Comparison of ENCODE assay signal across 15 mouse cellular contexts in the genomic region with DNA sequence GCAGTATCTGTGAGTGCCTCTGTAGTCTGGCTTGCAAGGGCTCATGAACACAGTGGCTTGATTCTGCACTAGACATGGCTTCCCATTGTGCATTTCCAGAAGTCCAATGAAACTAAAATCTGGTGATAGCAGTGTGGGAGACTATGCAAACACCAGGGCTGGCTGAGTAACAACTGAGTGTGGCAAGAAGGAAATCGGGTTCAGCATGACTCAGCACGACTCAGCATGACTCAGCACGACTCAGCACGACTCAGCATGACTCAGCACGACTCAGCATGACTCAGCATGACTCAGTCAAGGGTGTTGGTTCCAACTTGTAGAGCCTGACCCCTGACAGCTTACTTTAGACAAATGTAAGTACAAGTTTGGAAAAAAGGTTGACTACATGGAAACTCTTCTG.
A peak's percentile ranks its signal among the peaks of the same experiment; 100 is the strongest.
DNase-seq lines count a peak whose midpoint lies in the region; ATAC-seq and TF ChIP-seq lines count a peak whose summit lies in the region.
"Had no signal": no experiment of that assay in that cellular context is flagged by ENCODE, and none has a peak within 500 bp of the region (broad histone marks: within the 10 kb centered on the region; RNA-seq: fewer than 3 reads in every experiment).

No protein-coding gene starts in this region.

- 87% methylated on average over 5 of the region's 5 CpGs for WGBS in lung, postnatal 0 days
- WGBS in stomach, postnatal 0 days = 90% methylated on average over 5 of the region's 5 CpGs
- 94% methylated on average over 5 of the region's 5 CpGs for WGBS in kidney, embryonic 16.5 days

- no peak overlapping the region for H3K4me2 ChIP-seq in lung, postnatal 0 days (replicated peaks; ENCODE audit: low read depth, low read length)
- H3K4me2 ChIP-seq in stomach, postnatal 0 days (replicated peaks; ENCODE audit: low read depth) = no peak overlapping the region
- no peak overlapping the region for H3K4me2 ChIP-seq in kidney, embryonic 16.5 days (replicated peaks; ENCODE audit: low read depth, low read length)
- H3K4me2 ChIP-seq: limb, embryonic 12.5 days; midbrain, embryonic 15.5 days had no signal

- H3K36me3 ChIP-seq in lung, postnatal 0 days (ENCODE audit: insufficient read depth, low read length) = no peaks in the 10 kb centered on the region
- no peaks in the 10 kb centered on the region for H3K36me3 ChIP-seq in stomach, postnatal 0 days (ENCODE audit: control insufficient read depth, insufficient read depth, low read length)
- no peaks in the 10 kb centered on the region for H3K36me3 ChIP-seq in kidney, embryonic 16.5 days (ENCODE audit: insufficient read depth, low read length)
- H3K36me3 ChIP-seq: limb, embryonic 12.5 days; midbrain, embryonic 15.5 days had no signal

- H3K4me3 ChIP-seq in lung, postnatal 0 days (ENCODE audit: low read depth, low read length) = no peak overlapping the region
- H3K4me3 ChIP-seq in stomach, postnatal 0 days (ENCODE audit: low read depth, low read length) = no peak overlapping the region
- no peak overlapping the region for H3K4me3 ChIP-seq in kidney, embryonic 16.5 days (ENCODE audit: low read length)
- H3K4me3 ChIP-seq: limb, embryonic 12.5 days; midbrain, embryonic 15.5 days had no signal

- H3K4me1 ChIP-seq in lung, postnatal 0 days (ENCODE audit: insufficient read depth, low read depth, low read length) = peaks cover 5% of the 10 kb centered on the region; the same call in 1 of the 2 replicates
- H3K4me1 ChIP-seq in stomach, postnatal 0 days (replicated peaks; ENCODE audit: control insufficient read depth, insufficient read depth) = no peaks in the 10 kb centered on the region
- H3K4me1 ChIP-seq in kidney, embryonic 16.5 days (ENCODE audit: insufficient read depth, low read length) = no peaks in the 10 kb centered on the region
- H3K4me1 ChIP-seq: limb, embryonic 12.5 days; midbrain, embryonic 15.5 days had no signal

- TF ChIP-seq EP300 in lung, postnatal 0 days (IDR thresholded peaks at IDR 0.05) = peak; percentile 35; the same call in 1 of the 2 replicates
- TF ChIP-seq EP300 in stomach, postnatal 0 days (optimal IDR thresholded peaks at IDR 0.05) = no peak

- no peak for DNase-seq in lung, postnatal 0 days (ENCODE audit: low spot score)
- DNase-seq in lung, adult 18-20 months = no peak
- peak; percentile 15 for DNase-seq in MN1 (ENCODE audit: low spot score)
- peak; percentile 28 for DNase-seq in c-Kit-positive CD71-negative TER-119-negative erythroid progenitor cells, embryonic 14.5 days (ENCODE audit: low read depth)
- DNase-seq in stomach, postnatal 0 days (ENCODE audit: low spot score) = peak; percentile 51
- DNase-seq in natural killer cell, adult 2 months (ENCODE audit: low spot score in 2 of 2) = no peak
- no peak for DNase-seq in kidney, postnatal 36 days
- DNase-seq: cerebellum, adult 18-20 months; kidney, postnatal 10 days; layer of hippocampus, postnatal 36 days; right cerebral cortex, adult 18-20 months had no signal

- no peaks in the 10 kb centered on the region for H3K27me3 ChIP-seq in lung, postnatal 0 days (replicated peaks; ENCODE audit: insufficient read depth, low read length)
- H3K27me3 ChIP-seq in stomach, postnatal 0 days (ENCODE audit: control insufficient read depth, insufficient read depth, low read length) = no peaks in the 10 kb centered on the region
- H3K27me3 ChIP-seq in kidney, embryonic 16.5 days (ENCODE audit: insufficient read depth, low read length) = no peaks in the 10 kb centered on the region
- H3K27me3 ChIP-seq: midbrain, embryonic 15.5 days had no signal

- no peak overlapping the region for H3K27ac ChIP-seq in lung, postnatal 0 days (ENCODE audit: low read length)
- no peak overlapping the region for H3K27ac ChIP-seq in stomach, postnatal 0 days (replicated peaks)
- no peak overlapping the region for H3K27ac ChIP-seq in kidney, embryonic 16.5 days (ENCODE audit: low read length)
- H3K27ac ChIP-seq: hindbrain, postnatal 0 days; limb, embryonic 12.5 days; midbrain, embryonic 15.5 days had no signal

- no peak for TF ChIP-seq CTCF in lung, postnatal 0 days (IDR thresholded peaks at IDR 0.05)
- TF ChIP-seq CTCF in stomach, postnatal 0 days (IDR thresholded peaks at IDR 0.05; ENCODE audit: low read depth) = no peak

- no peak for ATAC-seq in lung, postnatal 0 days
- ATAC-seq in stomach, postnatal 0 days (ENCODE audit: low FRiP score, low TSS enrichment) = peak; percentile 71
- ATAC-seq in kidney, embryonic 16.5 days (ENCODE audit: low FRiP score, low TSS enrichment) = no peak
- ATAC-seq: hindbrain, postnatal 0 days; midbrain, embryonic 15.5 days had no signal

- H3K9me3 ChIP-seq in lung, postnatal 0 days (ENCODE audit: low read length) = no peaks in the 10 kb centered on the region
- no peaks in the 10 kb centered on the region for H3K9me3 ChIP-seq in stomach, postnatal 0 days (ENCODE audit: control insufficient read depth, low read length)
- no peaks in the 10 kb centered on the region for H3K9me3 ChIP-seq in kidney, embryonic 16.5 days (ENCODE audit: low read length)
- H3K9me3 ChIP-seq: limb, embryonic 12.5 days; midbrain, embryonic 15.5 days had no signal

- no peak overlapping the region for H3K9ac ChIP-seq in lung, postnatal 0 days (replicated peaks; ENCODE audit: low read depth)
- no peak overlapping the region for H3K9ac ChIP-seq in stomach, postnatal 0 days (ENCODE audit: low read length)
- no peak overlapping the region for H3K9ac ChIP-seq in kidney, embryonic 16.5 days (replicated peaks; ENCODE audit: low read length)
- H3K9ac ChIP-seq: limb, embryonic 12.5 days; midbrain, embryonic 15.5 days had no signal

Comparison
In these comparisons a context has a peak if more than half of its experiments do, and no peak if none do; other contexts are left out.
1. DNase-seq: peak in MN1 (single experiment), c-Kit-positive CD71-negative TER-119-negative erythroid progenitor cells, embryonic 14.5 days (single experiment) and stomach, postnatal 0 days (single experiment); none in lung, postnatal 0 days (single experiment), lung, adult 18-20 months (0 of 2), natural killer cell, adult 2 months (0 of 2) and kidney, postnatal 36 days (0 of 2).